Mouse (Mus musculus): Measurements from ENCODE around the gene Pon1. TPM values are rescaled to one million over a fixed set of nuclear protein-coding genes. Genes with fewer than 3 reads are reported as not detected.

Gene Pon1
- 5.6 TPM for polyA plus RNA-seq (2014; fragmentation: Illumina TruSeq; extraction: RNeasy Lipid Tissue Mini Kit (QIAGEN cat#74804))

GRCm38 (mm10) chr6:5193693-5194092, at the start of gene Pon1:
TSS of gene Pon1 (minus strand) at chr6:5193946.

Other genes with a start within 250 kb of the Pon1 start
- gene Pon3, start 62.3 kb upstream of the Pon1 start, polyA plus RNA-seq (2014; fragmentation: Illumina TruSeq; extraction: RNeasy Lipid Tissue Mini Kit (QIAGEN cat#74804)), result 111 TPM
- gene Pon2, start 104.5 kb upstream of the Pon1 start, polyA plus RNA-seq (2014; fragmentation: Illumina TruSeq; extraction: RNeasy Lipid Tissue Mini Kit (QIAGEN cat#74804)), result 80.0 TPM
- 21.4 TPM for gene Asb4, start 189.4 kb upstream of the Pon1 start, polyA plus RNA-seq (2014; fragmentation: Illumina TruSeq; extraction: RNeasy Lipid Tissue Mini Kit (QIAGEN cat#74804))